Mouse (Mus musculus) C2C12 (cell line): Measurements from ENCODE around the gene Wasl. TPM values are rescaled to one million over a fixed set of nuclear protein-coding genes. Genes with fewer than 3 reads are reported as not detected.

Experiments
- H3K27me3 ChIP-seq: one replicate; pipeline ENCODE4 v1.6.1; 2011; ENCODE audit not compliant: control insufficient read depth, insufficient read depth, insufficient read length
- H3K36me3 ChIP-seq: one replicate; pipeline ENCODE4 v1.6.1; 2011; ENCODE audit not compliant: control insufficient read depth, insufficient read depth
- H3K4me3 ChIP-seq: one replicate; pipeline ENCODE4 v1.5.1; 2011; ENCODE audit warnings: mild to moderate bottlenecking, control low read depth; ENCODE audit not compliant: poor library complexity, insufficient read depth, severe bottlenecking
- H3K79me2 ChIP-seq: one replicate; pipeline ENCODE4 v1.6.1; 2011; ENCODE audit not compliant: control insufficient read depth, insufficient read depth
- H3K79me3 ChIP-seq: one replicate; pipeline ENCODE4 v1.6.1; 2011; ENCODE audit warnings: low read depth, control low read depth
- H3ac ChIP-seq: one replicate; pipeline ENCODE3; 2011; ENCODE audit warnings: low read depth; ENCODE audit not compliant: control insufficient read depth, insufficient read length
- CEBPB ChIP-seq: IDR thresholded peaks from one replicate; pipeline ENCODE4 v1.6.1; 2011; ENCODE audit warnings: low read depth, mild to moderate bottlenecking, control low read depth, moderate library complexity
- CTCF ChIP-seq: IDR thresholded peaks from one replicate; pipeline ENCODE4 v1.5.1; 2011; ENCODE audit not compliant: control insufficient read depth, insufficient read depth, insufficient read length
- FOSL1 ChIP-seq: IDR thresholded peaks from one replicate; pipeline ENCODE4 v1.8.0; 2011; ENCODE audit warnings: mild to moderate bottlenecking, low read length; ENCODE audit not compliant: poor library complexity, insufficient read depth, severe bottlenecking
- MAX ChIP-seq: IDR thresholded peaks from one replicate; pipeline ENCODE4 v1.6.1; 2011; ENCODE audit warnings: mild to moderate bottlenecking, control low read depth
- MYOD1 ChIP-seq: IDR thresholded peaks from one replicate; pipeline ENCODE4 v1.6.1; 2011; ENCODE audit warnings: low read depth; ENCODE audit not compliant: control insufficient read depth, insufficient read length
- MYOG ChIP-seq: IDR thresholded peaks from one replicate; pipeline ENCODE4 v1.6.1; 2011; ENCODE audit not compliant: control insufficient read depth, insufficient read length; ENCODE audit errors: extremely low read depth
- USF1 ChIP-seq: IDR thresholded peaks from one replicate; pipeline ENCODE4 v1.6.1; 2011; ENCODE audit warnings: low read depth, mild to moderate bottlenecking, control low read depth, moderate library complexity
- polyA plus RNA-seq: library from polyadenylated mRNA; unstranded; fragments of >200 nt; fragmentation: generic; extraction: Trizol; gene quantifications from one replicate; pipeline ENCODE4 v1.2.1, GENCODE M21; 2012; ENCODE audit warnings: missing spikeins

The Wasl gene
- polyA plus RNA-seq, 1 experiment, result 9.5 TPM

- Histone ChIP-seq H3K79me2 (no peaks in the 10 kb centered on the region), H3K79me3 (no peaks in the 10 kb centered on the region), H3ac (no peak within 1 kb of the TSS), H3K27me3 (no peaks in the 10 kb centered on the region), H3K36me3 (no peaks in the 10 kb centered on the region), H3K4me3 (no peak within 1 kb of the TSS)
- TF ChIP-seq MYOG (no peak), CEBPB (no peak), FOSL1 (no peak), USF1 (no peak), MYOD1 (no peak), CTCF (no peak), MAX (no peak)
Observed at GRCm38 (mm10) chr6:24597500-24597899, 67.3 kb downstream of the Wasl start, which contains the start of gene Lmod2. Lmod2 (plus strand) TSS chr6:24597762.

GRCm38 (mm10) chr6:24591525-24592218 lies 73.1 kb downstream of the Wasl start:
- Histone ChIP-seq H3ac (no peak overlapping the region), H3K79me2 (no peaks in the 10 kb centered on the region), H3K27me3 (no peaks in the 10 kb centered on the region), H3K36me3 (no peaks in the 10 kb centered on the region), H3K4me3 (no peak overlapping the region), H3K79me3 (no peaks in the 10 kb centered on the region)
- TF ChIP-seq MYOD1 (no peak), MAX (no peak), FOSL1 (no peak), CTCF (no peak), USF1 (no peak), CEBPB (no peak), MYOG (no peak)

GRCm38 (mm10) chr6:24590282-24590681 lies 74.5 kb downstream of the Wasl start:
- Histone ChIP-seq H3K36me3 (no peaks in the 10 kb centered on the region), H3K4me3 (no peak overlapping the region), H3K27me3 (no peaks in the 10 kb centered on the region), H3K79me2 (no peaks in the 10 kb centered on the region), H3ac (no peak overlapping the region), H3K79me3 (no peaks in the 10 kb centered on the region)
- TF ChIP-seq USF1 (no peak), FOSL1 (no peak), MAX (no peak), MYOD1 (no peak), CEBPB (no peak), CTCF (no peak), MYOG (no peak)

GRCm38 (mm10) chr6:24586885-24587284 lies 77.9 kb downstream of the Wasl start:
- TF ChIP-seq USF1, result no peak
- TF ChIP-seq FOSL1, result no peak
- TF ChIP-seq MYOG, result no peak
- TF ChIP-seq CEBPB, result no peak
- TF ChIP-seq MYOD1, result no peak
- no peak for TF ChIP-seq MAX
- TF ChIP-seq CTCF, result no peak
- no peaks in the 10 kb centered on the region for H3K79me2 ChIP-seq
- no peak overlapping the region for H3K4me3 ChIP-seq
- no peaks in the 10 kb centered on the region for H3K79me3 ChIP-seq
- no peaks in the 10 kb centered on the region for H3K36me3 ChIP-seq
- H3ac ChIP-seq, result no peak overlapping the region
- no peaks in the 10 kb centered on the region for H3K27me3 ChIP-seq

GRCm38 (mm10) chr6:24585431-24586310 lies 79.1 kb downstream of the Wasl start:
- H3K36me3 ChIP-seq, result no peaks in the 10 kb centered on the region
- TF ChIP-seq CTCF (no peak), USF1 (no peak), CEBPB (no peak), MYOD1 (no peak), MYOG (no peak), FOSL1 (no peak), MAX (no peak)
- H3K4me3 ChIP-seq, result no peak overlapping the region
- H3K27me3 ChIP-seq, result no peaks in the 10 kb centered on the region
- H3ac ChIP-seq, result no peak overlapping the region
- H3K79me2 ChIP-seq, result no peaks in the 10 kb centered on the region
- no peaks in the 10 kb centered on the region for H3K79me3 ChIP-seq
